Mouse (Mus musculus) retina, adult 2 months (tissue): ENCODE data around the gene Eef1a1.
"Not testable (repeated sequence)": the region's sequence is repeated elsewhere in the genome, so short reads cannot be mapped to it uniquely, and the experiment has no call there.

Experiments used
- DNase-seq: peaks from one replicate; pipeline ENCODE4 v3.0.0-alpha.2; 2012; ENCODE audit warnings: low read depth, low spot score

The Eef1a1 gene

GRCm38 (mm10) chr9:78508106-78508786 lies 19.3 kb upstream of the Eef1a1 start:
- DNase-seq: no peak

DNA sequence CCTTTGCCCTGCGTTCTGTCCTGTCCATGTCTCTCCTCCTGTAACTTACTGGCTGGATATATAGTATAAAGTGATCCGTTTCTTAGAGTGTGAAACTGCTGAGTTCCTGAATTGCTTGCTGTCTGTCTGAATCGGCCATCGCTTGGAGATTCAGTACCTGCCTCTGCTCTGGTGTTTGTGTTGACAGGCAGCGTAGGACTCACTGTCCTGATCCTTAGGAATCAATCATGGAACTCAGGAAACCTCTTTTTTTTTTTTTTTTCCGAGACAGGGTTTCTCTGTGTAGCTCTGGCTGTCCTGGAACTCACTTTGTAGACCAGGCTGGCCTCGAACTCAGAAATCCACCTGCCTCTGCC lies 17.7 kb upstream of the Eef1a1 start:
- no peak for DNase-seq

DNA sequence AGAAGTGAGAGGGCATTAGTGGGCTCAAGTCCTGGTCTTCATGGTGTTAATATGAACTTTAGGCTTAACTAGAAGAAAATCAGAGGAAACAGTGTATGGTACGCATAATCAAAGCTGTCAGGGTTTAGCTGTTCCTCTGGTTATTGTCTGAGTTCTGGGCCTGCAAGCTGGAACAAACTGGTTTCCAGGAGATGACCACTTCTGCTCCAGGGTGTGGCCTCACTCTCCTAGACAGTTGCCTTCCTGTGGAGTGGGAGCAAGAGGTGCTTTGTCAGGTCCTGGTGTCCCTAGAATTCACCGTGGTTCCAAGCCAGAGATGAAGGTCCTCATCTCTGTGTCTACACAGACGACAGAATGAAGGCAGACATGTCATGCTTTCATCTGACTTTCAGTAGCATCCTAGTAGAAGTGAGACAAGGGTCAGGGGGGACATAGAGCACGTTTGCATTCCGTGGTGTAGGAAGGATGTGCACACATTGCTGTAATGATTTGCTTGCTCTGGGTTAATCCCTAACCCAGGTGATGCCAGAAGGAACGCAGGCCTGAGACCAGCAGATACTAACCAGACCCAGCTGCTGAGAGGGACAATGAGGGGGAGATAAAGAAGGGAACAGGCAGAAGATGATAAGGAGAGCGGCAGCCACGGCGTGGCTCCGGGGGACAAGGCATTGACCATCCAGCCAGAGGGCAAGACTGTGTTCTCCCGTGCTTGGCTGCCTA lies 17.2 kb upstream of the Eef1a1 start:
- no peak for DNase-seq

DNA sequence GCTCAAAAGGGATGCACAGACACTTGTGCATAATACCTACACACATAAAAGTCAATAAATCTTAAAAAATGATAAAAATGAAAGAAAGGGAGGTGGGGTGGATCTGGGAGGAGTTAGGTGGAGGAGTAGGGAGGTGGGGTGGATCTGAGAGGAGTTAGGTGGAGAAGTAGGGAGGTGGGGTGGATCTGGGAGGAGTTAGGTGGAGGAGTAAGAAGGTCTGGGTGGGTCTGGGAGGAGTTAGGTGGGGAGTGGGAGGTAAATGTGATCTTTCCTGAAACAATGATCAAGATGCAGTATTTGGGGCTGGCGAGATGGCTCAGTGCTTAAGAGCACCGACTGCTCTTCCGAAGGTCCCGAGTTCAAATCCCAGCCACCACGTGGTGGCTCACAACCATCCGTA lies 16.3 kb upstream of the Eef1a1 start:
- no peak for DNase-seq

DNA sequence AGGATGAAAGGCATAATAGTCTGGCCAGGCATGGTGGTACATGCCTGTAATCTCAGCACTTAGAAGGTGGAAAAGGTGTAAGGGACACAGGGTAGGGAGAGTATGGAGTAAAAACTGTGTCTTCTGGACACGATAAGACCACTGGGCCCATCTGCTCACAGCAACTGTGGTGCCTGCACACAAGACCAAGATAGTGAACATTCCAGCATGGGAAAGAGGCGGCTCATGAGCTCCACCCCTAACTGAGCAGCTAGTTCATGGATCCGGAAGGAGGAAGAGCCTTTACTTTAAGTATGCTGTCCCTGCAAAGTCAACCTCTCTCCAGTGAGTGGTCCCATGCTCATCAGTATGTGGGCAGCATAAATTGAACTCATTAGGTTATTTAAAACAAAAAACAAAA lies 15.7 kb upstream of the Eef1a1 start:
- no peak for DNase-seq

DNA sequence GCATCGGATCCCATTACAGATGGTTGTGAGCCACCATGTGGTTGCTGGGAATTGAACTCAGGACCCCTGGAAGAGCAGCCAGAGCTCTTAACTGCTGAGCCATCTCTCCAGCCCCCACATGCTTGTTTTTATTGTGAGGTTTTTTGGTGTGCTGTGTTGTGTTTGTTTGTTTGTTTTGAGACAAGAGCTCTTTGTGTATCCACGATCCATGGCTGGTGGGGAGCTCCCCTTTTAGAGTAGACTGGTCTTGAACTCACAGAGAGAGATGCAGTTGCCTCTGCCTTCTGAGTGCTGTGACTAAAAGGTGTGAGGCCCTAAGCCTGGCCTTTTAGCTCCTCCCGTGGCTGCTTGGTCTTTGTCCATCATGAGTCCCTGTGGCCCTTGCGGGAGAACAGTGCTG lies 15.2 kb upstream of the Eef1a1 start:
- no peak for DNase-seq

- no peak for DNase-seq
These were observed 14.5 kb upstream of the Eef1a1 start for GRCm38 (mm10) chr9:78503223-78504079.

DNA sequence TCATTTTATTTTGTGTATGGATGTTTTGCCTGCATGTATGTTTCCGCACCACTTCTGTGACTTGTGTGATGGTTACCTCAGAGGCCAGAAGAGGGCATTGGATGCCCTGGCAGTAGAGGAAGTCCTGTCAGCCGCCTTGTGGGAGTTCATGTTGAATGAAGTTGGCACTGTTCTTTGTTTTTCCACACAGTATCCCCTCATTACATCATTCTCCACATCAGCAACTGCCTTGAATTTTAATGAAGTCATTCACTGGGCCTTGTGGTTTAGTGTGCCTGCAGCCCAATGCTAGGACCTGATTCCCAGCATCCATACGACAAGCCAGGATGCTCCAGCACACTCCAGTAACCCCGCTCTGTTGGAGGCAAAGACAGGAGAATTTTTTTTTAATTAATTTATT lies 12.3 kb upstream of the Eef1a1 start:
- no peak for DNase-seq

DNA sequence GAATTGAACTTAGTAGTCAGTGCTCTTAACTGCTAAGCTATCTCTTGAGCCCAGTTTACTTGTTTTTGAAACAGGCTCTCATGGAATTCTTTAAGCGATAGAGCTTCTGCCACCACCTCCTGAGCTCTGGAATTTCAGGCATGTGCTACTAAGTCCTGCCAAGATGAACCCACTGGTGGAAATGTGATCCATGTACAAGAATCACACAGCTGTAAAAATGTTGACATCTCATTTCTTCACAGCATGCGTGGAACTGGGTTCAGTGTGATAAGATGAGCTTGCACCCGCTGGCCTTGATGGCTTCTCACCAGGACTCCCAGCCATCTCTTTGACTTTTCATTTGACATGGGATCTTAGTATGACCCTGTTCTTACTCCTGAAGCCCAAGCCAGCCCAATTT lies 11.4 kb upstream of the Eef1a1 start:
- DNase-seq: no peak

DNA sequence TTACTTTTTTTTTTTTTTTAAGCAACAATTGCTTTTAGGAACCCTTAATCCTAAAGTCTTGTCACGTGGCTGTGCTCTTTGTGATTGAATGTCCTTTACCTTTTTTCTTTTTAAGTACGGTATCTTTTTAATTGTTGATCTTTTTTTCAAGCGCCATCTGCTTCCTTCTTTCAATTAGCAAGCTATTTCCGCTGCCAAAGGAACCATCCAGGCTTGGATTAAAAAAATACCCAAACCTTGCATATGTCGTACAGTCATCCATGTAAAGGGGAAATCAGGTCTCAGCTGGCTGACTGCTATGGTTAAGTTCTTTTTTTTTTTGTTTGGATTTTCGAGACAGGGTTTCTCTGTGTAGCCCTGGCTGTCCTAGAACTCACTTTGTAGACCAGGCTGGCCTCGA lies 4.2 kb upstream of the Eef1a1 start:
- DNase-seq: no peak

DNA sequence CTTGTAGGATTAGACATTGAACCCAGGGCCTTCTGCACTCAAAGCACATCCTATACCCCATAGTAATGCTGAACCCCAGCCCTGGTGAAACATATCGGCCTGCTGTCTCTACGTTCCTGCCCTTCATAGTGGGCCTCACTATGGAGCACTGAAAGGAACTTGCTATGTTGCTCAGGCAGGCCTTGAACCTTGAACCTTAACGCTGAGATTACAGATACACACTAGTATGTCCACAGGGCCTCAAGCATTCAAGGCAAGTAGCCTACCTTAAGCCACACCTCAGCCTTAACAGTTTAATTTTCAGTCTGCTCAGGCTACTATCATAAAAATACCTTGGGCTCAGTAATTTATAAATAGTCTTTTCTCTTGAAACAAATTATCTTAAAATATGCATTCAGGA lies 3.3 kb upstream of the Eef1a1 start:
- no peak for DNase-seq

GRCm38 (mm10) chr9:78491169-78491568 lies 2.2 kb upstream of the Eef1a1 start:
- DNase-seq: no peak

DNA sequence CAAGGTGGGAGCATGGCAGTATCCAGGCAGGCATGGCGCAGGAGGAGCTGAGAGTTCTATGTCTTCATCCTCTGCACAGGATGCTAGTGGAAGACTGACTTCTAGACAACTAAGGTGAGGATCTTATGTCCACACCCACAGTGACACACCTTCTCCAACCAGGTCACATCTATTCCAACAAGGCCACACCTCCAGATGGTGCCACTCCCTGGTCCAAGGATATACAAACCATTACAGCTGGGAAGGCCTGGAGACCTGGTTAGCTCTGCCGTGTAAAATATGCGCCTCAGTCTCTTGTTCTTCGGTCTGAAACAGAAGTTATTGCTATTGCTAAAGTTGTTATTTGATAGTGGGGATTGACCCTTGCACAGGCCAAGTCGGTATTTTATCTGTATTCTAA lies 930 bp downstream of the Eef1a1 start:
- DNase-seq: not testable (repeated sequence)

GRCm38 (mm10) chr9:78484660-78485059 lies 4.3 kb downstream of the Eef1a1 start:
- no peak for DNase-seq

DNA sequence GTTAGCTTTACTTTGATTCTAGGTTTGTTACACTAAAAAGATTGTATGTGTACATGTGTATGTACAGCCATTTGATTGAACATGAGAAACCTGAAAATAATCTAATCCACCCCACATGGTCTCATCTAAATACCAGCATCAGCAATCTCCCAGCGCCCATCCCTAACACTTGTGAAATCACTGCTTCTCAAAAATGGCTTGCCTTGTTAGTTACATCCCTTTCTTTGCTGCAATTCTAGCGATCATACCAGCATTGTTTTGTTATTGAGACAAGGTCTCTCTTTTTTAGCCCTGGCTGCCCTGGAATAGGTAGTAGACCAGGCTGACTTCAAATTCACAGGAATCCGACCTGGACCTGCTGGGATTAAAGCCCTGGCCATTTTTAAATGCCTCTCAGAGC lies 6.6 kb downstream of the Eef1a1 start:
- DNase-seq: no peak

GRCm38 (mm10) chr9:78481423-78482331 lies 7.3 kb downstream of the Eef1a1 start:
- DNase-seq: peak; percentile 94

DNA sequence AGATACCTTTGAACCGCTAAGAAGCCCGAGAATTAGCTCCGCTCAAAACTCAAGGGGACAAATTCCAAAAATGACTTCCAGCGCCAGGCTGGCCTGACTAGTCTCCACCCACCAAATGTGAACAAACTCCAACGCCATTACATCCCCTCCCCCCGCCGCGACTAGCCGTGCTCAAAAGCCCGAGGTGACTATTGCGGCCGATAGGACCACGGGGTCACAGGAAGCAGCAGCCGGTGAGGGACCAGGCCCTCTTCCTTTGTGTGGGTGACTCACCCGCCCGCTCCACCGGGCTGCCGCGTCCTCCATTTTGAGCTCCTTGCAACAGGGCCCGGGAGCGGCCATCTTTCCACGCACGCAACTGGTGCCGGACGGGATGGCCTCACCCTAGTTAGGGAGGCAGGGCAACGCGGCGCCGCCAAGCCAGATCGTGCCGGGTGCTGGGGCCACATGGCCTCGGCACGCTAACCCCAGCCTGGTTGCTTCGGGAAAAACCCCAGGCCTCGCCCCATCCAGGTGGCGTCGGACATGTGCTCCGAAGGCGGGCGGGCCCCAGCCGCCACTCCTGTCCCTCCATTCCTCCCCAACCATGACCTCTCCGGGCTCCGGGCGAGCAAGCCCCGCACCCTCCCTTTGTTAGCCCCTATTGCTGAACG lies 8.1 kb downstream of the Eef1a1 start:
- DNase-seq: peak; percentile 63

- DNase-seq: not testable (repeated sequence)
These were observed 8.7 kb downstream of the Eef1a1 start for GRCm38 (mm10) chr9:78480227-78480626.

GRCm38 (mm10) chr9:78479308-78479707 lies 9.6 kb downstream of the Eef1a1 start:
- DNase-seq: not testable (repeated sequence)

DNA sequence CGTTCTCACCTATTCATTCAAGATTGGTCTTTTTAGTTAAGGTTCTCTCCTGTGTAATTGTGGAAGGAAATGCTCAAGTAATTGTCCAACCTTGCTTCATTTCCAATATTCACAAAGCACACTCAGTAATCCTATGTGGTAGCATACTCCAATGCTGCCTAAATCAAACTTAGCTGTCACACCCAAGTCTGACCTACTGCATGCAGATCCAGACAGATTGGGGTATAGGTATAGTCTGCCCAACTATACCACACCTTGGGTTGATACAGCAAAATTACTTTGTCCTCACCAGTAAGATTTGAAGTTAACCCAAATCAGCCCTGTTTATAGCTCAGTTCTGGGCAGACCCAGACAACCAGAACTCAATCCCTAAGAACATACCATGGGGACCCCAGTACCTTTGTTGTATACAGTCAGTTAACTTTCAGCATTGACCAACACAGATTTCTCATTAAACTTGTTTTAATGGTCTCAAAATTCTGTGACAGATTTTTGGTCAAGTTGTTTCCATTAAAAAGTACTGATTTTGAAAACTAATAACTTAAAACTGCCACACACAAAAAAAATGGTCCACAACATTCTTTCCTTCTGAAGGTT lies 10.8 kb downstream of the Eef1a1 start:
- DNase-seq: not testable (repeated sequence)
